Mouse (Mus musculus) cerebellum, adult 2 months (tissue): ENCODE data around the gene St6galnac3.

Experiments used
- CTCF ChIP-seq: fragments of 200-500 bp; IDR thresholded peaks from 2 replicates; pipeline ENCODE4 v1.5.1; 2011; ENCODE audit warnings: low read depth, mild to moderate bottlenecking, control low read depth, low read length, moderate library complexity, borderline replicate concordance; ENCODE audit not compliant: insufficient read depth
- POLR2A ChIP-seq: fragments of 200-500 bp; IDR thresholded peaks from 2 replicates; pipeline ENCODE4 v1.6.1; 2011; ENCODE audit warnings: low read length, control low read depth, borderline replicate concordance; ENCODE audit not compliant: insufficient read depth

DNA sequence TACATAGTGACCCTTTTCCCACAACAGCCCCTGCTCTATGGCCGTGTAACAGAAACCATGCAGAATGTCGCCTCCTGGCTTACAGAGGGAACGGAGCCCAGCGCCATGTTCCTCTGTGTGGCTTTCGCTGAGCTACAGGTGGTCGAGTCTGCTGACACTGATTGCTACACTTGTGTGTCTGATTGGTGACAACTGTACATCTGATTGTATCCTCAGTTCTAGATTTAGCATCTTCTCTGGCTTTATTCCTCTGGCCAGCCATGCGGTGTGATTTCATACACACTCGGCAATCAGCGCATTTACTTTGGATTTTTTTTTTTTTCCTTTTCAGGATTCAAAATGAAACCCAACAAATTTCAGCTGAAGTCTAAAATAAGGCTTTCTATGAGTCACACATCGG lies 523.1 kb downstream of the St6galnac3 start:
- TF ChIP-seq POLR2A (no peak), CTCF (no peak)
